Mouse (Mus musculus): ENCODE measurements around the gene Tle1. TPM values are rescaled to one million over a fixed set of nuclear protein-coding genes. Genes with fewer than 3 reads are reported as not detected.

The Tle1 gene
- polyA plus RNA-seq, 1 experiment from 2014 or later, result 47.0 TPM

- no peak overlapping the region for H3K9ac ChIP-seq (replicated peaks)
- H3K27ac ChIP-seq, result no peak overlapping the region
- H3K9me3 ChIP-seq, result no peaks in the 10 kb centered on the region
- H3K4me2 ChIP-seq, result no peak overlapping the region
- H3K36me3 ChIP-seq, result peaks cover 73% of the 10 kb centered on the region
- no peak for ATAC-seq (ENCODE audit: insufficient number of reproducible peaks, insufficient read depth, low FRiP score, low TSS enrichment, low read depth)
- no peak overlapping the region for H3K4me3 ChIP-seq (replicated peaks)
- 86% methylated on average over 5 of the region's 5 CpGs for WGBS
- no peaks in the 10 kb centered on the region for H3K4me1 ChIP-seq (replicated peaks)
- H3K27me3 ChIP-seq, result no peaks in the 10 kb centered on the region
Measured at GRCm38 (mm10) chr4:72124790-72125189, 75.9 kb downstream of the Tle1 start.

- ATAC-seq (ENCODE audit: insufficient number of reproducible peaks, insufficient read depth, low FRiP score, low TSS enrichment, low read depth), result no peak
- Histone ChIP-seq H3K4me2 (no peak overlapping the region), H3K9me3 (no peaks in the 10 kb centered on the region), H3K27me3 (no peaks in the 10 kb centered on the region), H3K27ac (no peak overlapping the region), H3K9ac (replicated peaks) (no peak overlapping the region), H3K36me3 (peaks cover 84% of the 10 kb centered on the region), H3K4me1 (replicated peaks) (no peaks in the 10 kb centered on the region), H3K4me3 (replicated peaks) (no peak overlapping the region)
- 33% methylated on average over 1 of the region's 1 CpGs for WGBS
Measured at GRCm38 (mm10) chr4:72122837-72123236, 77.9 kb downstream of the Tle1 start.

GRCm38 (mm10) chr4:72122343-72122742 lies 78.4 kb downstream of the Tle1 start:
- H3K4me1 ChIP-seq (replicated peaks), result no peaks in the 10 kb centered on the region
- no peak overlapping the region for H3K4me3 ChIP-seq (replicated peaks)
- no peaks in the 10 kb centered on the region for H3K27me3 ChIP-seq
- no peaks in the 10 kb centered on the region for H3K9me3 ChIP-seq
- peaks cover 89% of the 10 kb centered on the region for H3K36me3 ChIP-seq
- WGBS, result 49% methylated on average over 2 of the region's 2 CpGs
- ATAC-seq (ENCODE audit: insufficient number of reproducible peaks, insufficient read depth, low FRiP score, low TSS enrichment, low read depth), result no peak
- H3K4me2 ChIP-seq, result no peak overlapping the region
- no peak overlapping the region for H3K9ac ChIP-seq (replicated peaks)
- H3K27ac ChIP-seq, result no peak overlapping the region

GRCm38 (mm10) chr4:72120050-72120449 lies 80.7 kb downstream of the Tle1 start:
- Histone ChIP-seq H3K4me1 (replicated peaks) (no peaks in the 10 kb centered on the region), H3K27ac (no peak overlapping the region), H3K27me3 (no peaks in the 10 kb centered on the region), H3K9me3 (no peaks in the 10 kb centered on the region), H3K36me3 (peaks cover 90% of the 10 kb centered on the region), H3K4me2 (no peak overlapping the region), H3K9ac (replicated peaks) (no peak overlapping the region), H3K4me3 (replicated peaks) (no peak overlapping the region)
- ATAC-seq (ENCODE audit: insufficient number of reproducible peaks, insufficient read depth, low FRiP score, low TSS enrichment, low read depth), result no peak
- WGBS, result 87% methylated on average over 6 of the region's 6 CpGs

GRCm38 (mm10) chr4:72105702-72106101 lies 95.0 kb downstream of the Tle1 start:
- no peaks in the 10 kb centered on the region for H3K27me3 ChIP-seq
- H3K9me3 ChIP-seq, result peaks cover 6% of the 10 kb centered on the region; the same call in 1 of the 2 replicates
- no peak overlapping the region for H3K27ac ChIP-seq
- no peak overlapping the region for H3K9ac ChIP-seq (replicated peaks)
- ATAC-seq (ENCODE audit: insufficient number of reproducible peaks, insufficient read depth, low FRiP score, low TSS enrichment, low read depth), result 0 out of 2 replicates have a peak, but pooled peaks have one; percentile 70
- no peak overlapping the region for H3K4me3 ChIP-seq (replicated peaks)
- peaks cover 34% of the 10 kb centered on the region for H3K36me3 ChIP-seq
- no peaks in the 10 kb centered on the region for H3K4me1 ChIP-seq (replicated peaks)
- H3K4me2 ChIP-seq, result no peak overlapping the region

- Histone ChIP-seq H3K9me3 (peaks cover 8% of the 10 kb centered on the region; the same call in 1 of the 2 replicates), H3K4me3 (replicated peaks) (no peak overlapping the region), H3K36me3 (peaks cover 24% of the 10 kb centered on the region), H3K27ac (no peak overlapping the region), H3K27me3 (no peaks in the 10 kb centered on the region), H3K4me1 (replicated peaks) (no peaks in the 10 kb centered on the region), H3K4me2 (no peak overlapping the region), H3K9ac (replicated peaks) (no peak overlapping the region)
- ATAC-seq (ENCODE audit: insufficient number of reproducible peaks, insufficient read depth, low FRiP score, low TSS enrichment, low read depth), result no peak
Measured at GRCm38 (mm10) chr4:72104186-72104585, 96.5 kb downstream of the Tle1 start.

- ATAC-seq (ENCODE audit: insufficient number of reproducible peaks, insufficient read depth, low FRiP score, low TSS enrichment, low read depth), result no peak
- H3K27me3 ChIP-seq, result no peaks in the 10 kb centered on the region
- no peak overlapping the region for H3K4me2 ChIP-seq
- H3K9me3 ChIP-seq, result no peaks in the 10 kb centered on the region
- H3K27ac ChIP-seq, result no peak overlapping the region
- H3K4me3 ChIP-seq (replicated peaks), result no peak overlapping the region
- H3K36me3 ChIP-seq, result no peaks in the 10 kb centered on the region
- H3K4me1 ChIP-seq (replicated peaks), result no peaks in the 10 kb centered on the region
- no peak overlapping the region for H3K9ac ChIP-seq (replicated peaks)
- 91% methylated on average over 4 of the region's 4 CpGs for WGBS
Measured at GRCm38 (mm10) chr4:72087811-72088210, 112.9 kb downstream of the Tle1 start.

- H3K4me2 ChIP-seq, result peak overlapping the region; percentile 5; the same call in 1 of the 2 replicates
- WGBS, result 10% methylated on average over 5 of the region's 5 CpGs
- H3K4me3 ChIP-seq (replicated peaks), result no peak overlapping the region
- H3K27me3 ChIP-seq, result no peaks in the 10 kb centered on the region
- H3K36me3 ChIP-seq, result no peaks in the 10 kb centered on the region
- no peaks in the 10 kb centered on the region for H3K9me3 ChIP-seq
- H3K4me1 ChIP-seq (replicated peaks), result peaks cover 7% of the 10 kb centered on the region; the same call in 1 of the 2 replicates
- no peak overlapping the region for H3K27ac ChIP-seq
- ATAC-seq (ENCODE audit: insufficient number of reproducible peaks, insufficient read depth, low FRiP score, low TSS enrichment, low read depth), result peak; percentile 63; the same call in 1 of the 2 replicates
- no peak overlapping the region for H3K9ac ChIP-seq (replicated peaks)
Measured at GRCm38 (mm10) chr4:72069111-72069534, 131.6 kb downstream of the Tle1 start.

GRCm38 (mm10) chr4:72067937-72068336 lies 132.8 kb downstream of the Tle1 start:
- no peak for ATAC-seq (ENCODE audit: insufficient number of reproducible peaks, insufficient read depth, low FRiP score, low TSS enrichment, low read depth)
- no peak overlapping the region for H3K9ac ChIP-seq (replicated peaks)
- H3K9me3 ChIP-seq, result no peaks in the 10 kb centered on the region
- no peak overlapping the region for H3K27ac ChIP-seq
- peaks cover 7% of the 10 kb centered on the region; the same call in 1 of the 2 replicates for H3K4me1 ChIP-seq (replicated peaks)
- H3K36me3 ChIP-seq, result no peaks in the 10 kb centered on the region
- WGBS, result 69% methylated on average over 3 of the region's 3 CpGs
- no peak overlapping the region for H3K4me3 ChIP-seq (replicated peaks)
- H3K4me2 ChIP-seq, result no peak overlapping the region
- H3K27me3 ChIP-seq, result no peaks in the 10 kb centered on the region
